Mouse (Mus musculus) G1E-ER4 (cell line): ENCODE measurements around the gene Apoe. TPM values are rescaled to one million over a fixed set of nuclear protein-coding genes. Genes with fewer than 3 reads are reported as not detected.

Source experiments
- GATA1 ChIP-seq: IDR thresholded peaks from one replicate; pipeline ENCODE4 v1.8.0; 2012; ENCODE audit warnings: low read length, inconsistent platforms
- polyA plus RNA-seq: library from polyadenylated mRNA; stranded (reverse); fragments of >175 nt; gene quantifications from 2 replicates; pipeline ENCODE4 v1.2.3, GENCODE M21; 2012

The Apoe gene
- polyA plus RNA-seq, 1 experiment, result 28.1 TPM

GRCm38 (mm10) chr7:19664455-19664954 lies 34.5 kb downstream of the Apoe start:
- no peak for TF ChIP-seq GATA1

GRCm38 (mm10) chr7:19663940-19664339 lies 35.0 kb downstream of the Apoe start:
- no peak for TF ChIP-seq GATA1

- no peak for TF ChIP-seq GATA1
These were observed 46.4 kb downstream of the Apoe start for GRCm38 (mm10) chr7:19652614-19653013.

GRCm38 (mm10) chr7:19651063-19651786 lies 47.8 kb downstream of the Apoe start:
- no peak for TF ChIP-seq GATA1

Other genes with a start within 250 kb of the Apoe start
- gene Mark4, start 240.4 kb downstream of the Apoe start, polyA plus RNA-seq, result 45.0 and 67.8 TPM in 2 replicates
- gene Exoc3l2, start 235.9 kb downstream of the Apoe start, polyA plus RNA-seq, result 0.08 TPM in 2 replicates
- gene Bloc1s3, start 190.8 kb downstream of the Apoe start, polyA plus RNA-seq, result 7.4 and 10.3 TPM in 2 replicates
- 590 and 674 TPM in 2 replicates for gene Trappc6a, start 190.8 kb downstream of the Apoe start, polyA plus RNA-seq
- 0.40 and 0.71 TPM in 2 replicates for gene Nkpd1, start 181.3 kb downstream of the Apoe start, polyA plus RNA-seq
- 134 and 156 TPM in 2 replicates for gene Ppp1r37, start 136.1 kb downstream of the Apoe start, polyA plus RNA-seq
- gene Zfp296, start 121.9 kb downstream of the Apoe start, polyA plus RNA-seq, result 3.0 and 3.1 TPM in 2 replicates
- gene Gemin7, start 121.6 kb downstream of the Apoe start, polyA plus RNA-seq, result 91.7 and 117 TPM in 2 replicates
- gene Clasrp, start 94.7 kb downstream of the Apoe start, polyA plus RNA-seq, result 263 and 292 TPM in 2 replicates
- gene Relb, start 69.8 kb downstream of the Apoe start, polyA plus RNA-seq, result 0.75 and 0.90 TPM in 2 replicates
- 149 and 193 TPM in 2 replicates for gene Clptm1, start 34.2 kb downstream of the Apoe start, polyA plus RNA-seq
- not detected in 2 replicates for gene Apoc2, start 21.2 kb downstream of the Apoe start, polyA plus RNA-seq
- gene Gm44805, start 17.8 kb downstream of the Apoe start, polyA plus RNA-seq, result not detected in 2 replicates
- gene Apoc4, start 17.7 kb downstream of the Apoe start, polyA plus RNA-seq, result not detected in 2 replicates
- gene Apoc1, start 6.5 kb downstream of the Apoe start, polyA plus RNA-seq, result 4.8 and 6.7 TPM in 2 replicates
- 694 and 701 TPM in 2 replicates for gene Tomm40, start 16.2 kb upstream of the Apoe start, polyA plus RNA-seq
- gene Nectin2, start 51.3 kb upstream of the Apoe start, polyA plus RNA-seq, result 49.4 and 58.6 TPM in 2 replicates
- not detected in 2 replicates for gene Bcam, start 71.8 kb upstream of the Apoe start, polyA plus RNA-seq
- not detected in 2 replicates for gene Cblc, start 97.6 kb upstream of the Apoe start, polyA plus RNA-seq
- not detected in 2 replicates for gene Bcl3, start 123.6 kb upstream of the Apoe start, polyA plus RNA-seq
- gene Gm19345, start 152.8 kb upstream of the Apoe start, polyA plus RNA-seq, result not detected in 2 replicates
- 0.83 and 1.3 TPM in 2 replicates for gene Ceacam16, start 162.1 kb upstream of the Apoe start, polyA plus RNA-seq
- not detected in 2 replicates for gene Ceacam19, start 188.8 kb upstream of the Apoe start, polyA plus RNA-seq
- gene Pvr, start 222.0 kb upstream of the Apoe start, polyA plus RNA-seq, result not detected in 2 replicates